Mouse (Mus musculus): ENCODE data around the gene Thtpa. TPM values are rescaled to one million over a fixed set of nuclear protein-coding genes. Genes with fewer than 3 reads are reported as not detected.

The Thtpa gene
- 10 to 100 TPM; 10.1 to 10.8 TPM for total RNA-seq (2023)

DNA sequence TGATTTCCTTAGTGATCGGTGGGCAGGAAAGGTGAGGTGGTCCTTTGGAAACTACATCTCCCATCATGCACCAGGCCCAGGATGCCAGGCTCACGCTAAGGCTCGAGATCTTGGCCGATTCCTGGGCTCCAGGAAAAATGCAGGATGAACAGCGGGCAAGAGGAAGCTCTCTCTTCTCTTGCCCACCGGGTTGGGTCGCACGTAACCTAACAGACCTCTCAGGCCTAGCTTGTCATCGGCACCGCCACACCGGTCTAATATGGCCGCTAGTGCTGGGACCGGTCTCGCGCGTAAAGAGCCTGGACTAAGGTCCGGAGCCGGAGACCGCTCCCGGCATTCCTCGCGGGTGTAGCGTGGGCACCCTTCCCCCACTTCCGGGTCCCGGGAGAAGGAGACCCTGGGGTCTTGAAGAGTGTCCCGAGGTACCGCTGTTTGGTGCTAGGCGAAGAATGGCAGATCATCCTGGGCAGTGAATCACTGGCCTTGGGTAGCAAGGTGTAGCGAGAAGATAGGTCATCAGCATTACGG lies at the start of gene Thtpa:
TSS of gene Thtpa (plus strand) at position 81 of the 528 bp plus-strand sequence.

GRCm38 (mm10) chr14:55092011-55092577 lies 2.5 kb upstream of the Thtpa start, which contains the start of gene Zfhx2:
Zfhx2 (minus strand) TSS chr14:55092324.

DNA sequence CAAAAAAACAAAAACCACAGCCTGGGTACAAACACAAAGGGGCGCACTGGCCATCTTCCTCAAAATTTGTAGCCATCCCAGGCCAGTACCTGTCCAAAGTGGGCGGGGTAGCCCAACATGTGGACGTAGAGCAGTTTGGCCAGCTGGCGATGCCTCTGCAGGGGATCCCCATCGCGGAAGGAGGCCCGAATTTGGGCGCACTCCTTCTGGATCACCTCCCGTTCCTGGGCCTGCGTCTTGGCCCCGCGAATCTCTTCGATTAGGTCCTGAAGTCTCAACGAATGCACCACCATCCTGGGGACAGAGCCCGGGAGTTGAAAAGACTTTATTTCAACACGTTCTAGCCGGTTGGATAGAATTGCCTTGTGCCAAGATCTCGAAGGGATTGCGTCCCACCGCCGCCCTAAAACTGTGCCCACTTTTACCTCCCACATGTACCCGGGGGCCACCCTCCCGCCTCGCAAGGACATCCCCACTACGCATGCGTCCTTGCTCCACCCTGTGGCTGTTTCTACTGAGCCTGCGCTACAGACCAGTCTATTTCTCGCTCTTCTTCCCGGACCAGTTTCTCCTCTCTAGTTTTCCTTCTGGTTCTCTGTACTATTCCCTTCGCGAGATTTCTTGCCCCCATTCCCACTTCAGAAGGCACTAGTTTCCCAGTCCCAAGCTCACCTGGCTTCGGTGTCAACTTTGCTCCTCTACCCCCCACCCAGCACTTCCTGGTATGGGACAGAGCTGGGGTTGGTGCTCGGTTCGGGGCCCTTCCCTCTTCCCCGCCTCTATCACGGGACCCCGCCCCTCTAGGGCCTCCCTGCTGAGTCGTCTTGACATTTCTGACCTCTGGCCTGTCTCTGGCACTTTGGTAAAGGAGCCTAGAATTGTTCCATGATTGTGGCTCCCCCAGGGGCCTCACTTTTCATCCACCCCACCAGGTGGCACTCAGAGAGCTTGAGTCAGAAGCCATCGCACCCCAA lies 11.5 kb downstream of the Thtpa start, which contains the start of gene Ap1g2:
TSS of gene Ap1g2 (minus strand) at position 758 of the 974 bp plus-strand sequence.

GRCm38 (mm10) chr14:55116425-55117200 lies 22.0 kb downstream of the Thtpa start, which contains the start of gene Jph4:
Jph4 (minus strand) TSS chr14:55116935.

Other genes with a start within 250 kb of the Thtpa start
- gene Homez, start 223.8 kb upstream of the Thtpa start, total RNA-seq (2023) = 10 to 100 TPM; 11.3 to 11.7 TPM
- gene Ppp1r3e, start 217.2 kb upstream of the Thtpa start, total RNA-seq (2023) = 10 to 100 TPM; 14.3 to 14.8 TPM
- gene Bcl2l2, start 211.4 kb upstream of the Thtpa start, total RNA-seq (2023) = 1 to 10 TPM; 1.9 to 2.8 TPM
- 1 to 10 TPM in 1 of 2 experiments, not detected in 1; 1.4 TPM for gene Gm20521, start 211.3 kb upstream of the Thtpa start, total RNA-seq (2023)
- 100 to 1,000 TPM; 291 TPM for gene Pabpn1, start 202.3 kb upstream of the Thtpa start, total RNA-seq (2023)
- gene Slc22a17, start 181.7 kb upstream of the Thtpa start, total RNA-seq (2023) = 1 to 10 TPM; 2.7 to 3.8 TPM
- gene Efs, start 168.7 kb upstream of the Thtpa start, total RNA-seq (2023) = not detected
- gene Il25, start 162.1 kb upstream of the Thtpa start, total RNA-seq (2023) = not detected
- gene Cmtm5, start 158.5 kb upstream of the Thtpa start, total RNA-seq (2023) = not detected
- not detected for gene Myh6, start 127.9 kb upstream of the Thtpa start, total RNA-seq (2023)
- gene Gm17428, start 117.9 kb upstream of the Thtpa start, total RNA-seq (2023) = not detected
- gene Myh7, start 100.2 kb upstream of the Thtpa start, total RNA-seq (2023) = not detected
- gene Ngdn, start 79.3 kb upstream of the Thtpa start, total RNA-seq (2023) = 100 to 1,000 TPM in 1 of 2 experiments, 10 to 100 TPM in 1; 99.7 to 112 TPM
- gene Zfhx2, start 2.5 kb upstream of the Thtpa start, total RNA-seq (2023) = 10 to 100 TPM; 29.3 to 34.2 TPM
- gene Ap1g2, start 11.8 kb downstream of the Thtpa start, total RNA-seq (2023) = 100 to 1,000 TPM; 116 TPM
- not detected for gene Jph4, start 22.2 kb downstream of the Thtpa start, total RNA-seq (2023)
- not detected for gene Dhrs2, start 127.2 kb downstream of the Thtpa start, total RNA-seq (2023)